Mouse (Mus musculus): Measurements from ENCODE around the gene Smc6. TPM values are rescaled to one million over a fixed set of nuclear protein-coding genes. Genes with fewer than 3 reads are reported as not detected.

Smc6 gene
- polyA plus RNA-seq, 1 experiment from 2014 or later, result 130 TPM

- no peaks in the 10 kb centered on the region for H3K9me3 ChIP-seq (replicated peaks)
- H3K4me1 ChIP-seq, result peaks cover 5% of the 10 kb centered on the region; the same call in 1 of the 2 replicates
- no peak overlapping the region for H3K27ac ChIP-seq (replicated peaks)
- no peaks in the 10 kb centered on the region for H3K27me3 ChIP-seq (ENCODE audit: low read depth, poor library complexity, severe bottlenecking)
- no peak for DNase-seq (ENCODE audit: low spot score)
- 78% methylated on average over 3 of the region's 3 CpGs for WGBS
- H3K36me3 ChIP-seq, result no peaks in the 10 kb centered on the region
- H3K4me3 ChIP-seq, result no peak overlapping the region
These were observed 101.5 kb downstream of the Smc6 start for GRCm38 (mm10) chr12:11367099-11367765.

Small RNAs within 50 kb of the gene (microRNA-seq; reads per million reads assigned to microRNA genes)
- gene Mir7675, result not detected

Other genes starting within 250 kb of the Smc6 start
- 0.26 and 0.39 TPM in 2 replicates for gene Kcns3, start 114.8 kb upstream of the Smc6 start, polyA plus RNA-seq (2016; fragmentation: Nextera tagmentation; extraction: Ambion mirVana)
- not detected in 2 replicates for gene Msgn1, start 56.9 kb upstream of the Smc6 start, polyA plus RNA-seq (2016; fragmentation: Nextera tagmentation; extraction: Ambion mirVana)
- gene Gen1, start 85 bp upstream of the Smc6 start, polyA plus RNA-seq (2016; fragmentation: Nextera tagmentation; extraction: Ambion mirVana), result 15.3 and 17.9 TPM in 2 replicates
- 0.72 and 0.75 TPM in 2 replicates for gene Vsnl1, start 170.7 kb downstream of the Smc6 start, polyA plus RNA-seq (2016; fragmentation: Nextera tagmentation; extraction: Ambion mirVana)
- gene Rad51ap2, start 190.2 kb downstream of the Smc6 start, polyA plus RNA-seq (2016; fragmentation: Nextera tagmentation; extraction: Ambion mirVana), result 0.28 and 0.63 TPM in 2 replicates

All from midbrain, embryonic 10.5 days (tissue).